Mouse (Mus musculus): Measurements from ENCODE around the gene Fbxl3.

Fbxl3 gene

DNA sequence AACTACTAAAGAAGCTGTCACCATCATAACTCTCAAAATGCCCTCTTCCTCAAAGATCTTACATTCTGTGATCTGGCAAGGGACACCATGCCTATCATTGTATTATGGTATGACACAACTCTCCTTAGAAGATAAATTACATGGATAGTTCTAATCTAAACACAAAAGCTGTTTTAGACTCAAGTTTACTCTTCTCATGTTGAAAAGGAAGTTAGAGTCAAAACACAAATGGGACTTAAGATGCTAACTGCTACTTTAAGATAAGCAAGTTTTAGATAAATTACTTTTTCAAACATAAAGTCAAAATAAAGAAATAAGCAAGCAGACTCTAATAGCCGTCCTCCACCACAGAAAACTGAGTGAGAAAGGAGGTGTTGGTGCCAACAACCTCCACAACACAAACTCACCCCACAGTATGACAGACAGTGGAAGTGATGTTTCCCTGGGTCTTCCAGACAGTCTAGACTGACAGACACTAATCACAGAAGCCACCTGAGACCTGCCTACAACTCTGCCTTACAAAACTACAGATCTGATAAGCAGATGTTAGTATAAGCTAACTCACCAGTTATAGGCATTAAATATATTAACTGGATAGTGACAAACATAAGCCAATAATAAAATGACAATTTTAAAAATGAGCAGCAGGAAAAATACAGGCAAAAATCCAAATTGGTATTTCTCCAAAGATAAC is 13.4 kb downstream of the Fbxl3 start:
- no peak for DNase-seq (ENCODE audit: low read depth, low spot score)

DNA sequence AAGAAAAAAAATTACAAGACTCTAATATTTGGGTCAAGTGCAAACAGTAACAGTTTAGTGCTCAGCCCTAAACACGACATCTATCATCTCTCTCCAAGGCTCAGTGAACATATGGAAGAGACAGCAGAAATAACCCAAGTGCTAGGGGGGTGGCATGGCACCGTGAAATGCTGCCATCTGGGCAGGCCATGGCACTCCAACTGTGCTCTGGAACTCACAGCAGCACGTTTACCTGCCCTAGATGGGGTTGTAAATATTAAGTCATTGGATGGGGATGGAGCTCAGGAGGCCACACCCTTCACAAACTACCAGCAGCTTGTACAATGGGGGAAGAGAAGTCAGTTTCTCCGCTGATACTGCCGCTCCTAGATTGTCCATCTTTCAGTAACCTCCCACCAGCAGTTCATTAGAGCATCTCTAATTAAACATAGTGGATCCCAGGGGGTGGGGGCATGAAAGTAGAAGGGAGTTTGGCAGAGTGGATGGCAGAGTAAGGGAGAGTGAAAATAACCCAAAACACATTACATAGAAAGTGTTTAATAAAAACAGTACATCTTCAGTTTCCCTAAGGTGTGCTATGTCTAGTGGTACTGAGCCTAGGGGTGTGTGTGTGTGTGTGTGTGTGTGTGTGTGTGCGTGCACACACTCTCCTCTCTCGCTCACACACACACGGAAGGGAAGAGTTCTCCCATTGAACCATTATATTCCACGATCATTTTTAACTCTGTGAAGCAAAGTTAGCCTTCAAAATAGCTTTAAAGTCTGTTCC is 20.0 kb downstream of the Fbxl3 start:
- DNase-seq (ENCODE audit: low read depth, low spot score) = no peak

DNA sequence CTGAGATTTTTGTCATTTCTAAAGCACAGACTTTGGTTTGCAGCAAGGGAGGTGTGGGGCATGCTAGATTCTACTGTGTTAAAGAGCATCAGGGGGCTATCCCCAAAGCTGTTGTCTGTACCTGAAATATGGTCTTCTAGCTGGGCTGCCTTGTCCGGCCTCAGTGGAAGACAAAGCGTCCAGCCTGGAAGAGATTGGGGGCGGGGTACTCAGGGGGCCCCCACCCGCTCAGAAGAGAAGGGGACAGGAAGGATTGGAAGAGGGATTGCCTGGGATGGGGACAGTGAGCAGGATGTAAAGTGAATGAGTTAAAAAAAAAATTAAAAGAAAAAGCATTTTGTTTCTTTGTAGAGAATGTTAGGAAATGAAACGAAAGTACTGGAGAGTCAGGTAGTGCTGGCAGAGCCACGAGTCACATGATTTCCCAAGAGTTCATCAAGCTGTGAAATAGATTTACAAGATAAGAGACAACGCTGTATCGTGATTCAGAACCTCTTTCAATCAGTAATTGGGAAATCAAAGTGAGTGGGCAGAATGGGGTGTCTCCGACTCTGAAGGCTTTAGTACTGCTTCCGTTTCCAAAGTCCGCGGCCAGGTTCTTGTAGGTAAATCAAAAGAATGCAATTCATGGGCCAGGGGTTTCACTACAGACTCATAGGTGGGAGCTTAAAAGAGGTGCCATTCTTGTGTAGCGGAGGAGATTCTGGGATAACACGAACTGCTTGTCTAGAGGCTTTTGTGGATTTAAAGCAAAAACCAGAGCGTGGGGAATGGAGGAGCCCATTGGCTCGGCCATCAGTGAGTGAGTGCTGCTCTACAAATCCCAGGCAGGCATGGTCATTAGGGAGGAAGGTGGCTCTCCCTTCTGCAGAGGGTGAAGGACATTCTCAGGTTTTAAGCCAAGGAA is 21.1 kb downstream of the Fbxl3 start:
- DNase-seq (ENCODE audit: low read depth, low spot score) = no peak

DNA sequence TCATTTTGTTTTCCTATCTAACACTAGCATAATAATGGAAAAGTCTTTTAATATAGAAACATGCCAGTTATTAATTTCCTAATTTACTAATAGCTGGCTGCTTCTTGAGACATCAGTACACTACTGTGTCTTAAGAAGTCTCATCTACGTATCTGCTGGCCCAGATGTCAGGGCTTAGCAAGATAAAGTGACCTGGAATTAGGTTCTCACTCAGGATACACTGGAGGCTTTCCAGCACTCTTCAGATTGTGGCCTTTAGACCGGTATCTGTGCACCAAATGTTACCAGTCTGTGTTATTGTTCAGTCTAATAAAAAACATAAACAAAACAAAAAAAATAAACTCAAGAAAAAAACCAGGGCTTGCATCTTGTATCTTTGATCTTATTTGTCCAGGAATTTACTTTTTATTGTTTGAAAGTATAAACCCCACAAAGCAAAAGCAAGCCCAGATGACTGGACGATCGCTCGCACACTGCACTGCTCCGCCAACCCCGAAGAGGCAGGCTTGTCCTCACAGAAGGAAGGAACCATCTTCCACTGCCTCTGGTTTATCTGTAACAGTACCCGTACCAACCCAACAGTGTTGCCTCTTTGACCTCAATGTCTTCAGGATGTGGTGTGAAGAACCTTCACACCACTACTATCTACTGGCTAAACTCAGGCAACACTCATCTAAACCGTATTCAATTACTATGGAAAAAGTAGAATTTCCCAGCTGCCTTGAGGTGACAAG is 21.9 kb downstream of the Fbxl3 start:
- no peak for DNase-seq (ENCODE audit: low read depth, low spot score)

DNA sequence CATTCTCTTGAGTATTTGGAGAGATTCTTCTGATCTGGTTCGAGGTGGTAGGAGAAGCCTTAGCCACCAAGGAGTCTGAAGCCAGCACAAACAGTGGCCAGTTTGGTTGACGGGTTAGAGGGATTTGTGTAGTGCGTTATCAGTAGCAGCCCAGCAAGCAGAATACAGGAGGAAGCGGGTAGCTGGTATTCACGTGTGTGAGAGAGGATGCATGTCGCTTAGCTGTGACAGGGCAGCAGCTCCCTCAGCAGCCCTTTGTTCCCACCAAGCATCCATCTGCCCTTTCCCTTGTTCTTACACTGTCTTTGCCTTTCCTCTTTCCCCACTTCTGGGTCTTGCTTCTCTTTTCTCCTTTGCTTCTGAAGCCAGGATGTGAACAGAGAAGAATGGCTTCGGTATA is 24.2 kb downstream of the Fbxl3 start:
- no peak for DNase-seq (ENCODE audit: low read depth, low spot score)

DNA sequence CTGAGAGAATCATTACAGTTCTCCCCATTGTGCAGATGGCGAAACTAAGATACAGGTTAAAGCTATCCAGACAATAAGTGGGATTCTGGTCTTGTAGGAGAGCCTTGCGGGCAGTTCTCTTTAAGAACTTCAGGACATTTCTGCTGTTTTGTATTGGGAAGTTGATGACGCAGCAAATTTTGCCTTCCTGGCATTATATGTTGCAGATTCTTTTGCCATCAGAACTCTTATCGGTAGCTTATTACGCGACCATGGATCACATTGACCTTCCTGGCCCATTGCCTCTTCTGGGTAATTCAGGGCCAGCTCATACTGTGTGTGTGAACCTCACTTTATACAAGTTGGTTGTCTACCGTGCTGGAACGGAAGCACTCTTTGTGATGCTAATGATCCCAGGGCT is 25.5 kb downstream of the Fbxl3 start:
- DNase-seq (ENCODE audit: low read depth, low spot score) = no peak

GRCm38 (mm10) chr14:103072731-103073130 is 26.6 kb downstream of the Fbxl3 start:
- no peak for DNase-seq (ENCODE audit: low read depth, low spot score)

- DNase-seq (ENCODE audit: low read depth, low spot score) = no peak
These were observed 27.9 kb downstream of the Fbxl3 start for GRCm38 (mm10) chr14:103071471-103071870.

- peak; percentile 21 for DNase-seq (ENCODE audit: low read depth, low spot score)
These were observed 28.6 kb downstream of the Fbxl3 start for GRCm38 (mm10) chr14:103070790-103071189.

- DNase-seq (ENCODE audit: low read depth, low spot score) = peak; percentile 88
These were observed 29.3 kb downstream of the Fbxl3 start, which contains the start of gene Cln5 for GRCm38 (mm10) chr14:103069864-103070611. Gene Cln5 (plus strand): TSS chr14:103070216.

DNA sequence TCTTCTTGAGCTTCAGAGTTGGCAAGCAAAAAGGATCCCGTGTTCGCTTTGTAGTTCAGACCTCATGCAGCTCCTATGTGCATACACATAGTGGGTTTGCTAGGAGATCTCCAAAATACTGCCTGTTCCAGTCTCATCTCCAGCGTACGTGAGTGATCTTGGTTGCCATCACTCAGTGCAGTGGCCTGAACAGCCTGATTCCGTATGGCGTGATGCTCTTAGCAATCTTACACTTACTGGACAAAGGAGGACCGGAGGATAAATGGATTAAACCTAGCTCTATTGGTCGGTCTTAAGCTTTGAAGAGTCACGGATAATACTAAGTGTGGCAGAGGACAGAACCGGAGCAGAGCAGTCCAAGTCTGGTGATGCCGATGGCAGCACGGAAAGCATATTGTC is 29.9 kb downstream of the Fbxl3 start:
- DNase-seq (ENCODE audit: low read depth, low spot score) = no peak

DNA sequence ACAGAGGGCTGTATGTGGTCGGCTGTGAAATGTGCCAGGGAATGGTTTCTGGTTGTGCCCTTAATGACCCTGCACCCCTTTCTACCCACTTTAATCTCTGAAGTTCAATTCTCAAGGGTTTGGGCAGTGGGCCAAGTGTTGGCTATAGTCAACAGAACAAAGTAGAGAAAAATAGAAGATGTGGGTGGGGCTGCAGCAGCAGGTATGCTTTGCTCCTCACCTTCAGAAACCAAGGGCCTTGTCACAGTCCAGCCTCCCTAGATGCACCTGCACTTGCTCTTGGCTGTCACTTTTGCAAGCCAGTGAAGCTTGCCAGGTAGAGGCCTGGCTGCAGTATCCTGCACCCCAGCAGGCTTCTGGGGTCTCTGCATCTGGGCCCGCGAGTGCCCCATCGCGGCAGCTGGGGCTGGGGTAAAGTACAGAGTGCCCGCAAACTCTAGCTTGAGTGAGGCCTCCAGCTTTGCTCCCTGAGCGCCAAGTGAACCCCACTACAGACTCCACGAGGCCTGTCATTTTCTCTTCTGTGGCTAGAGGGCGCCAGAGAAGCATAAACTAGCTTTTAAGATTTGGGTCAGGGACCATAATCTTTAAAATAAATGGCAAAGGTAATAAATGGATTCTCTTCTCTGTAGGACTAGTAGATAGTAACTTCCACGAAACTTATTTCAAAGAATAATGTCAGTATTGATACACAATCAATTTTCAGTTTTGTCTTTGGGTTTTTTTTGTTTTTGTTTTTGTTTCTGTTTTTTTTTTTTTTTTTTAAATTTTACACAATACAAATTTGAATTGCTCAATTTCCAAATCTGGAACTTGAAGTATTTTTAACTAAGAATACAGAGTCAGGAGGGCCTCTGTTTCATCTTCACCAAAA is 33.8 kb downstream of the Fbxl3 start:
- peak; percentile 86 for DNase-seq (ENCODE audit: low read depth, low spot score)

GRCm38 (mm10) chr14:103059495-103059894 is 39.9 kb downstream of the Fbxl3 start:
- no peak for DNase-seq (ENCODE audit: low read depth, low spot score)

- no peak for DNase-seq (ENCODE audit: low read depth, low spot score)
These were observed 40.4 kb downstream of the Fbxl3 start for GRCm38 (mm10) chr14:103058998-103059397.

GRCm38 (mm10) chr14:103056601-103057000 is 42.8 kb downstream of the Fbxl3 start:
- no peak for DNase-seq (ENCODE audit: low read depth, low spot score)

DNA sequence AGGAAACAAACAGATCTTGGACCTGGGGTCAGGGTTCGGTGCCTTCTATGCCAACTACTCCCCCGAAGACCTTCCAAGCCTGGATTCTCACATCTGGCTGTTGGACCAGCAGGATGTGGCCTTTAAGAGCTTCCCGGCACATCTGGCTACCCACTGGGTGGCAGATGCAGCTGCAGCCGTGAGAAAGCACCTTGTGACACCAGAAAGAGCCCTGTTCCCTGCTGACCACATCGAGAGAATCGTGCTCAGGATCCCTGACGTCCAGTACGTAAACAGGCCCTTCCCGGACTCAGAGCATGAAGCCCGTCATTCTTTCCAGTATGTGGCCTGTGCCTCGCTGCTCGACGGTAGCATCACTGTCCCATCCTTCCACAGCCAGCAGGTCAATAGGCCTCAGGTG is 44.6 kb downstream of the Fbxl3 start:
- no peak for DNase-seq (ENCODE audit: low read depth, low spot score)

- DNase-seq (ENCODE audit: low read depth, low spot score) = peak; percentile 74
These were observed 48.1 kb downstream of the Fbxl3 start for GRCm38 (mm10) chr14:103051159-103051769.

DNA sequence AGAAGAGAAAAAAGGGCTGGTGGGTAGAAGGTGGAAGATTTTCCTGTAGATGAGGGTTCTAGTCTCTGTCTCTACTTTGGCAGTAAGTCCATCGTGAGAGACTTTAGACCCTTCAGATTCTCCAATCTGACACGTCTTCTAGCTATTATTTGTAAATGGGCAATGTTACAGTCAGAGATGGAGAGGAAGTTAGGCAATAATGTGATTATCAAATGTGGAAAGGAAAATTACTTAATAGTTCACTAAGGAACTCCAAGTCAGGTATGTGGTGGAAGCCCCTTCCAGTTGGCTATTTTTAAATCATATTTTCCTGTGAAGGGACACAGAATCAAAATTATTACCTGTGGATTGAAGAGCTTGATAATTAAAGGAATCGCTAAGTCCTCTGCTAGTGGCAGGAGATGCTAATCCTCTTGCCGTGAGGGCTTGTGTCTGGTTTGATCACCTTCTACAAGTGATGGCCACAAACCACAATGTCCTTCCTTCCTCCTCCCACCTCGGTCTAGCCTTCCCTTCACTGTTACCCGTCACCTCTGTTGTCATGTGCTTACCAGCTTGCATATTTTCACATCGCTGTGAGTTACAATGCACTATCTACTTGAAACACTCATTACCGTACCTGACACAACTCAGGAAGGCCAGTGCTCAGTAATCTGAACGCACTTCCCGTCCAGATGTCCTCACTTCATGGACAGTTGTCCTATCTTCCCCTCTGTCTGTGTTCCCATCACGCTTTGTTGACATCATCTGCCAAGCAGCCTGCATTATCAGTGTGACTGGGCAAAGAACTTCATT is 50.9 kb downstream of the Fbxl3 start:
- no peak for DNase-seq (ENCODE audit: low read depth, low spot score)
